Mouse (Mus musculus) embryo, embryonic 11.5 days (tissue): ENCODE results near the gene Nfe2l1.
"Not testable (repeated sequence)": the region's sequence is repeated elsewhere in the genome, so short reads cannot be mapped to it uniquely, and the experiment has no call there.

Experiments
- DNase-seq: peaks from one replicate; pipeline ENCODE4 v3.0.0-alpha.2; 2012; ENCODE audit warnings: low read depth, low spot score

The Nfe2l1 gene

GRCm38 (mm10) chr11:96818128-96818710 is 11.5 kb downstream of the Nfe2l1 start:
- no peak for DNase-seq

DNA sequence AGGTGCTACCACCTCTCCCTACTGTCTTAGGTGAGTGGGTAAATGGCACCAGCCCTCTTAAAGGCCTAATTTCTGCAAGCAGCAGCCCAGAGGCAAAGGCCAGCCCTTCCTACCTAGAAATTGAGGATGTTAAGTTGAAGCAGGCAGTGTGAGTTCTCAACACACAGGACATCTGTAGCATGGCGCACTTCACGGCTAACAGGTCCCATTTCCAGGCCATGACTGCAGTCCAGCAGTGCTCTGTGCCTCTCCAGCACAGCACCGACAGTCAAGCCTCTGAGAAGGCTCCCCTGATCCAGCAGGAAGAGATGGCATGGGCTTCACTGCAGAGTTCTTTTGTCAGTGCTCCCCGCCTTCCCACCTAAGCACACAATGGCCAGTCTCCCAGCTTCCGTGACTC is 12.8 kb downstream of the Nfe2l1 start:
- no peak for DNase-seq

DNA sequence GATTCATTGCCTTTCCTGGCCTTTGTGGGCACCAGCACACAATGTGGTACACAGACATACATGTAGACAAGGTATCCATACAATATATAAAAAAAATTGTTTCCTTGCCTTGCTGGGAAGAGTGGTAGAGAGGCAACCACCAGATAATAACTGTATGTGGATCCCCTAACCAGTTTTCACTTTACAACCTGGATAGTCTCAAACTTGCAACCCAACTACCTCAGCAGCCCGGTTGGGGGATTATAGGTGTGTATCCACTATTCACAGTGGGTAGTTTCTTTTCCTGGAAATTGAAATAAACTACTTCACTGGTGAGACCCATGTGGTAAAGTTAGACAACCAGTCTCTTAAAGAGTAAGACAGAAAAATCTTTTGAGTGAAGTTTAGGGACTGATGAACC is 13.3 kb downstream of the Nfe2l1 start:
- DNase-seq, result no peak

DNA sequence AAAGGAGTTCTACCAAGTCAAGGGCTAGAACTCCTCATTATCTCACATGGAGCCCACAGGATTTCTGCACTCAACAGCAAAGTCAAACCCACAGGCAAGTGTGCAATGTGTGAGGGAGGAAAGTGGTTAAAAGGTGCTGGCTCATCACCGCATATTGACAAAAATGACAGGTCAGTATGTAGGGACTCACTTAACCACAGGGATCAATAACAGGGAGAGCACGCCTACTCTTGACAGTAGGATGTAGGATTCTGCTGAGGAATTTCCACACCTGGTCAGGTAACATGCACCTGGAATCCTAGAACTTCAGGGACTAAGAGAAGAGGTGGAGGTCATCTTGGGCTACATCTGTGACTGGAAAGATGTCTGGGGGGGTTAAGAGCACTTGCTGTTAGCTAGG is 13.9 kb downstream of the Nfe2l1 start:
- no peak for DNase-seq

DNA sequence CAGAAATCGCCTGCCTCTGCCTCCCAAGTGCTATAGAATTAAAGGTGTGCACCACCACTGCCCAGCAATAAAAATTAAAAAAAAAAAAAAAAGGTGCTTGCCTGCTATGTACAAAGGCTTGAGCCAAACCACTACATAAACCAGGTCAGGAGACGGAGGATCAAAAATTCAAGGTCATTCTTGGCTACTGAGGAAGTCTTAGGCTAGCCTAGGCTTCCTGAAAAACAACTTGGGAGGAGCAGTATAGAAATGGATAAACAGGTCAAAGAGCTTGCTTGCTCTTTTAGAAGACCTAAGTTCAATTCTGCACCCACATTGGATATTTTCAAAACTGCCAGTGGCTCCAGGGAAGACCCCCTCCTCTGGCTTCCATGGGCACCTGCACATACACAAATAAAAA is 15.3 kb downstream of the Nfe2l1 start:
- no peak for DNase-seq

DNA sequence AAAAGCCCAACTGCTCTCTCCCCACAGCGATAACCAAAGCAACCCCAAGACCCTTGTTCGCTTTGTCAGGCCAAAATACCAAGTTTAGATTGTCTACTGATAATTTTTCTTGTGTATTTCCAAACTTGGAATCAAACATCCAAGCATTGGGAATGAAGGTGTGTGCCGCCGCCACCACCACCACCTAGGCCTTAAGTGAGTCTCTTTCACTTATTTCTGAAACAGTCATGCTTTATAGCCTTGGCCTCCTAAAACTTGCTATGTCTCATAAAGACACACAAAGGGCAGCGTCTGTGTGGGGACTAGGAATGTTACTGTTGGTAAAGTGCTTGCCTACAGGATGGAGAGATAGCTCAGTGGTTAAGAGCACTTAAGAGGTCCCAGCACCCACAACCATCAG is 15.8 kb downstream of the Nfe2l1 start:
- DNase-seq, result no peak

GRCm38 (mm10) chr11:96813455-96813854 is 16.3 kb downstream of the Nfe2l1 start:
- DNase-seq, result no peak

- not testable (repeated sequence) for DNase-seq
Measured at GRCm38 (mm10) chr11:96811188-96811587, 18.6 kb downstream of the Nfe2l1 start.

- no peak for DNase-seq
Measured at GRCm38 (mm10) chr11:96809562-96810235, 20.1 kb downstream of the Nfe2l1 start.

- DNase-seq, result no peak
Measured at GRCm38 (mm10) chr11:96808066-96808465, 21.7 kb downstream of the Nfe2l1 start.

DNA sequence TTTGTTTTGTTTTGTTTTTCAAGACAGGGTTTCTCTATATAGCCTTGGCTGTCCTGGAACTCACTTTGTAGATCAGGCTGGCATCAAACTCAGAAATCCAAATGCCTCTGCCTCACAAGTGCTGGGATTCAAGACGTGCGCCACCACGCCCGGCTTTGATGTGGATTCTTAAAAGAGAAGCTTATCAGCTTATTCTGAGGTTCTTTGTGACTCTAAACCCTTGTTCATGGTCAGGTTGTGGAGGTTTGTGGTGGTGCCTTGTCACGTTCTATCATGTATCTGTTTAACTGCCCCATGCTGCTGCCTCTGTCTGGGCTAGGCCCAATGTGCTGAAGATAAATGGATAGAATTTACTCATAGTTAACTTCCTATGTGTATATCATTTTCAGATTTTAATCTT is 24.2 kb downstream of the Nfe2l1 start:
- DNase-seq, result no peak

GRCm38 (mm10) chr11:96799511-96799910 is 30.3 kb downstream of the Nfe2l1 start:
- no peak for DNase-seq

- DNase-seq, result no peak
Measured at GRCm38 (mm10) chr11:96796586-96796985, 33.2 kb downstream of the Nfe2l1 start.

- no peak for DNase-seq
Measured at GRCm38 (mm10) chr11:96796081-96796480, 33.7 kb downstream of the Nfe2l1 start.

- DNase-seq, result no peak
Measured at GRCm38 (mm10) chr11:96795491-96795890, 34.3 kb downstream of the Nfe2l1 start.

- DNase-seq, result no peak
Measured at GRCm38 (mm10) chr11:96790681-96791080, 39.1 kb downstream of the Nfe2l1 start.

GRCm38 (mm10) chr11:96789990-96790389 is 39.8 kb downstream of the Nfe2l1 start:
- DNase-seq, result no peak

- DNase-seq, result peak; percentile 89
Measured at GRCm38 (mm10) chr11:96788871-96789795, 40.6 kb downstream of the Nfe2l1 start, which contains the start of gene Cbx1. Gene Cbx1, plus strand, starts transcription at chr11:96789127.

DNA sequence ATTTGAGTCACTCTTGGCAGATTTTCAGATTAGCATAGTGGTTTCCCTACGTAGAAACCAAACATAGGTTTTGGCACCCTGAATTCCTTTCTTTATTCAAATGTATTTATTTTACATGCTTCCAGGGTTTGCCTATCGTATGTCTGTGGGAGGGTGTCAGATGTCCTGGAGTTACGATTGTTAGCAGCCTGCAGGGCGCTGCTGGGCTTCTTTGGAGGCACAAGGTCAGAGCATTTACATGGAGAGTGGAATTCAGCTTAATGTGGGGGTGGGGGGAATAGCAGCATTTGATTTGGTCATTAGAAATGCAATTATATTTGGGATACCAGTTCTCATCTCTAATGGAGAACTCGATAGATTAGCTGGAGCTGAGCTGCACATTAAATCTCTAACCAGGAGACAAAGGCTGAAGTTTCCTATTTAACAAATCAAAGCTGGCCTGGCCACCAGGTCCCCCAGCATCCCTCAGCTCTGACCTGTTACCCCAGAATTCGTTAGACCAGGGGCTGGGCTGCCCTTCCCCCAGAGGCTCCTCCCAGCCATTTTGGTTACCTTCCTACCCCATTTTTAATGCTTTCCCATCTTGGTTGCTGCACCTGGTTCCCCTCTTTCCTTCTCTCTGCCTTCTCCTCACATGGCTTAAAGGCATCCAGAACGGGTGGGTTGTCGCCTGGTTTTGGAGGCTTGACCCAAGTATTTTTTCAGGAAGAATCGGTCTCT is 42.9 kb downstream of the Nfe2l1 start:
- DNase-seq, result no peak

GRCm38 (mm10) chr11:96784847-96785246 is 44.9 kb downstream of the Nfe2l1 start:
- peak; percentile 54 for DNase-seq

GRCm38 (mm10) chr11:96781425-96781824 is 48.3 kb downstream of the Nfe2l1 start:
- no peak for DNase-seq

DNA sequence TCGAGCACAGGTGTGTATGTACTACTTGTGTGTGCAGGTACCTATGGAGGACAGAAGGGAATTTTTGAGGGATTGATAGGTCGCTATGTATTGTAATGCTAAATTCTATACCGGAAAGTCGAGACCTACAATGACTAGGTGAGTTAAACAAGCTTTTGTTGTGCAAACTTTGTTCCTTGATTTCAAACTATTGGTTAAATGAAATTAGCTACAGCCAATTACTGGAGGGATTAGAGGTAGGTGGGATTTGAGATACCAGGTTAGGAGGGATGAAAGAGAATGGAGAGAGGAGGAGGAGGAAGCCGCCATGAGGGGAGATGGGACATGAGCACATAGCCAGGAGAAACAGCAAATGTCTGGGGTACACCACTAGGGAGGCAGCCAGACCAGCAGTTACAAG is 49.5 kb downstream of the Nfe2l1 start:
- DNase-seq, result no peak
